16 mouse cellular contexts compared by ENCODE assay signal in the genomic region with DNA sequence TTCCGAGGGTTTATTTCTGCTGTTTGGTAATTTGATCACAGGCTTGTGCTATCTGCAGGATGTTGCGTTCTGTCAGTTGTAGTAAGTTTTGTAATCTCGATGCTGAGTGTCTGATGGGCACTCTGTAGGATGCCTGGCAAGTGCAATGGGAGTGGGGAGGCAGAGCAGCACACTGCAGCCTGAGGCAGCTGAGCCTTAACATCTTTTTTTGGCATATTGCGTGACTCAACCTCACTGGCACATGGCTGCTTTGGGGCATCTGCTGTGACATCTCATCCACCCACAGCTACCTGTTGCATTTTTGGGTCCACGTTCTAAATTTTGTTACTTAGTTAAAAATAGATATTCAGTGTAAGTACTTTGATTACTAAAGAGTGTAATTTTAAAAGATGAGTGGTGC. TPM values are rescaled to one million over a fixed set of nuclear protein-coding genes. Genes with fewer than 3 reads are reported as not detected.
DNase-seq lines count a peak whose midpoint lies in the region; ATAC-seq and TF ChIP-seq lines count a peak whose summit lies in the region.
"Had no signal": no experiment of that assay in that cellular context is flagged by ENCODE, and none has a peak within 500 bp of the region (broad histone marks: within the 10 kb centered on the region; RNA-seq: fewer than 3 reads in every experiment).

No protein-coding gene starts in this region.

- TF ChIP-seq POLR2A in myocyte (IDR thresholded peaks at IDR 0.05; ENCODE audit: insufficient read length, low read depth): no peak

- 89% methylated on average over 5 of the region's 5 CpGs for WGBS in neural tube, embryonic 15.5 days
- WGBS in midbrain, embryonic 15.5 days: 93% methylated on average over 5 of the region's 5 CpGs
- 91% methylated on average over 5 of the region's 5 CpGs for WGBS in hindbrain, embryonic 10.5 days

- no peaks in the 10 kb centered on the region for H3K4me1 ChIP-seq in neural tube, embryonic 15.5 days
- no peaks in the 10 kb centered on the region for H3K4me1 ChIP-seq in midbrain, embryonic 15.5 days
- H3K4me1 ChIP-seq in hindbrain, embryonic 10.5 days (replicated peaks): no peaks in the 10 kb centered on the region
- H3K4me1 ChIP-seq: forebrain, embryonic 10.5 days; hindbrain, embryonic 15.5 days had no signal

- peaks cover 18% of the 10 kb centered on the region for H3K36me3 ChIP-seq in myocyte (ENCODE audit: control insufficient read depth, insufficient read depth)
- no peaks in the 10 kb centered on the region; the same call in 1 of the 2 replicates for H3K36me3 ChIP-seq in neural tube, embryonic 15.5 days
- no peaks in the 10 kb centered on the region for H3K36me3 ChIP-seq in midbrain, embryonic 15.5 days (replicated peaks)
- H3K36me3 ChIP-seq in hindbrain, embryonic 10.5 days: 0 out of 2 replicates have a peak, but pooled peaks cover 21% of the 10 kb centered on the region
- H3K36me3 ChIP-seq: hindbrain, embryonic 15.5 days had no signal

- no peaks in the 10 kb centered on the region for H3K79me2 ChIP-seq in myocyte (ENCODE audit: control insufficient read depth, insufficient read depth)

- no peaks in the 10 kb centered on the region for H3K27me3 ChIP-seq in myocyte (ENCODE audit: control insufficient read depth, insufficient read depth, insufficient read length)
- H3K27me3 ChIP-seq in neural tube, embryonic 15.5 days (replicated peaks): no peaks in the 10 kb centered on the region
- H3K27me3 ChIP-seq in midbrain, embryonic 15.5 days (replicated peaks): no peaks in the 10 kb centered on the region
- no peaks in the 10 kb centered on the region for H3K27me3 ChIP-seq in hindbrain, embryonic 10.5 days (ENCODE audit: insufficient read depth, poor library complexity, severe bottlenecking)
- H3K27me3 ChIP-seq: hindbrain, embryonic 15.5 days had no signal

- peak; percentile 92 for DNase-seq in brain, adult 2 months (ENCODE audit: low read depth, low spot score)
- peak; percentile 67 to 68 for DNase-seq in layer of hippocampus, postnatal 36 days
- no peak for DNase-seq in urinary bladder, adult 18-20 months (ENCODE audit: low spot score in 2 of 2)
- DNase-seq in hindbrain, embryonic 10.5 days (ENCODE audit: low spot score): no peak
- DNase-seq: cerebellum, adult 18-20 months; heart, postnatal 10 days; kidney, adult 11 months; kidney, postnatal 14 days; liver, postnatal 0 days; lung, postnatal 4 days had no signal

- H3K9me3 ChIP-seq in neural tube, embryonic 15.5 days (replicated peaks): no peaks in the 10 kb centered on the region
- H3K9me3 ChIP-seq in midbrain, embryonic 15.5 days: no peaks in the 10 kb centered on the region
- no peaks in the 10 kb centered on the region for H3K9me3 ChIP-seq in hindbrain, embryonic 10.5 days
- H3K9me3 ChIP-seq: forebrain, embryonic 10.5 days; hindbrain, embryonic 15.5 days had no signal

- no peak overlapping the region for H3K4me2 ChIP-seq in myocyte (ENCODE audit: low read depth)
- H3K4me2 ChIP-seq in neural tube, embryonic 15.5 days: no peak overlapping the region
- H3K4me2 ChIP-seq in midbrain, embryonic 15.5 days: no peak overlapping the region
- H3K4me2 ChIP-seq: hindbrain, embryonic 15.5 days had no signal

- H3K4me3 ChIP-seq in myocyte: no peak overlapping the region
- no peak overlapping the region for H3K4me3 ChIP-seq in neural tube, embryonic 15.5 days (replicated peaks)
- no peak overlapping the region for H3K4me3 ChIP-seq in midbrain, embryonic 15.5 days
- H3K4me3 ChIP-seq in hindbrain, embryonic 10.5 days: no peak overlapping the region
- H3K4me3 ChIP-seq: forebrain, embryonic 10.5 days; hindbrain, embryonic 15.5 days had no signal

- H3K9ac ChIP-seq in neural tube, embryonic 15.5 days (replicated peaks): no peak overlapping the region
- H3K9ac ChIP-seq in midbrain, embryonic 15.5 days: no peak overlapping the region
- H3K9ac ChIP-seq: hindbrain, embryonic 15.5 days; liver, postnatal 0 days had no signal

- ATAC-seq in granulocyte monocyte progenitor cell, adult 5-6 weeks (replicated peaks; ENCODE audit: poor library complexity, severe bottlenecking): peak; percentile 44; the same call in 1 of the 2 replicates
- ATAC-seq in neural tube, embryonic 15.5 days (ENCODE audit: low FRiP score): no peak
- ATAC-seq in midbrain, embryonic 15.5 days (replicated peaks): no peak
- ATAC-seq: liver, postnatal 0 days had no signal

- H3ac ChIP-seq in myocyte (ENCODE audit: control insufficient read depth, insufficient read length): no peak overlapping the region

- no peak overlapping the region for H3K27ac ChIP-seq in neural tube, embryonic 15.5 days (replicated peaks)
- H3K27ac ChIP-seq in midbrain, embryonic 15.5 days: no peak overlapping the region
- no peak overlapping the region for H3K27ac ChIP-seq in hindbrain, embryonic 10.5 days
- H3K27ac ChIP-seq: forebrain, embryonic 10.5 days; hindbrain, embryonic 15.5 days had no signal

TF ChIP-seq in myocyte, 11 proteins besides CTCF, POLR2A, EP300 and RAD21:
- TF ChIP-seq MYOD1 (IDR thresholded peaks at IDR 0.05; ENCODE audit: control insufficient read depth in 1 of 3, insufficient read length in 2 of 3, low read depth in 2 of 3) (peak in 2 of 3 experiments; percentile 40 to 82), MYOG (IDR thresholded peaks at IDR 0.05; ENCODE audit: control insufficient read depth in 1 of 3, insufficient read depth in 1 of 3, insufficient read length in 2 of 3, low read depth in 2 of 3) (peak in 2 of 3 experiments; percentile 16 to 63), MAX (IDR thresholded peaks at IDR 0.05; ENCODE audit: low read depth) (no peak)

RNA-seq across cellular contexts. Expression of gene Babam2, which starts 7.5 kb away (rescaled TPM):
- 81.3 and 123 TPM in 2 replicates for total RNA-seq in granulocyte monocyte progenitor cell, adult 5-6 weeks (2014; fragmentation: Nextera tagmentation)
- 47.7 and 63.9 TPM in 2 replicates for total RNA-seq in granulocyte monocyte progenitor cell, adult 5-6 weeks (2017)
- total RNA-seq in layer of hippocampus, postnatal 36 days (2021): 10 to 100 TPM; 38.2 to 50.1 TPM
- 77.2 TPM for polyA plus RNA-seq in myocyte (2012; fragmentation: generic; extraction: Trizol)
- 54.8 and 61.8 TPM in 2 replicates for polyA plus RNA-seq in neural tube, embryonic 15.5 days (2015; fragmentation: Nextera tagmentation; extraction: Ambion mirVana)
- 51.2 and 53.2 TPM in 2 replicates for polyA plus RNA-seq in midbrain, embryonic 15.5 days (2015; fragmentation: Nextera tagmentation; extraction: Ambion mirVana)
- 36.8 and 48.5 TPM in 2 replicates for polyA plus RNA-seq in hindbrain, embryonic 10.5 days (2016; fragmentation: Nextera tagmentation; extraction: Ambion mirVana)

RNA-seq across cellular contexts. Expression of gene Rbks, which starts 7.5 kb away (rescaled TPM):
- total RNA-seq in granulocyte monocyte progenitor cell, adult 5-6 weeks (2014; fragmentation: Nextera tagmentation): 22.9 and 33.9 TPM in 2 replicates
- 22.4 and 28.9 TPM in 2 replicates for total RNA-seq in granulocyte monocyte progenitor cell, adult 5-6 weeks (2017)
- total RNA-seq in layer of hippocampus, postnatal 36 days (2021): 1 to 10 TPM; 3.4 to 4.2 TPM
- 2.0 TPM for polyA plus RNA-seq in myocyte (2012; fragmentation: generic; extraction: Trizol)
- polyA plus RNA-seq in neural tube, embryonic 15.5 days (2015; fragmentation: Nextera tagmentation; extraction: Ambion mirVana): 2.3 and 4.9 TPM in 2 replicates
- 1.7 and 2.0 TPM in 2 replicates for polyA plus RNA-seq in midbrain, embryonic 15.5 days (2015; fragmentation: Nextera tagmentation; extraction: Ambion mirVana)
- polyA plus RNA-seq in hindbrain, embryonic 10.5 days (2016; fragmentation: Nextera tagmentation; extraction: Ambion mirVana): 4.3 and 4.5 TPM in 2 replicates

Comparison
In these comparisons a context has a peak if more than half of its experiments do, and no peak if none do; other contexts are left out.
1. DNase-seq: peak in brain, adult 2 months (single experiment) and layer of hippocampus, postnatal 36 days (2 of 2); none in urinary bladder, adult 18-20 months (0 of 2) and hindbrain, embryonic 10.5 days (single experiment).